Mouse (Mus musculus): ENCODE data around the gene Ecsit. TPM values are rescaled to one million over a fixed set of nuclear protein-coding genes. Genes with fewer than 3 reads are reported as not detected.
"Not testable (repeated sequence)": the region's sequence is repeated elsewhere in the genome, so short reads cannot be mapped to it uniquely, and the experiment has no call there.

The Ecsit gene
- polyA plus RNA-seq, 1 experiment from 2014 or later, result 22.2 TPM

- not testable (repeated sequence) for H3K27ac ChIP-seq (ENCODE audit: low read length); H3K27me3 ChIP-seq (ENCODE audit: control insufficient read depth, insufficient read depth, low read depth, low read length); H3K36me3 ChIP-seq (ENCODE audit: control insufficient read depth, insufficient read depth); H3K9ac ChIP-seq (ENCODE audit: low read depth, low read length); H3K4me1 ChIP-seq (ENCODE audit: control insufficient read depth, low read depth, low read length); H3K9me3 ChIP-seq (replicated peaks; ENCODE audit: control insufficient read depth, low read length); H3K4me2 ChIP-seq (ENCODE audit: low read depth, low read length); ATAC-seq (ENCODE audit: low read depth); H3K4me3 ChIP-seq (ENCODE audit: low read depth, low read length)
- WGBS (ENCODE audit: insufficient replicate concordance), result 66% methylated on average over 5 of the region's 5 CpGs
Observed at GRCm38 (mm10) chr9:22075778-22076177, 9.5 kb downstream of the Ecsit start.

- Histone ChIP-seq H3K27ac (ENCODE audit: low read length) (no peak overlapping the region), H3K4me2 (ENCODE audit: low read depth, low read length) (no peak overlapping the region), H3K4me1 (ENCODE audit: control insufficient read depth, low read depth, low read length) (peaks cover 9% of the 10 kb centered on the region), H3K27me3 (ENCODE audit: control insufficient read depth, insufficient read depth, low read depth, low read length) (no peaks in the 10 kb centered on the region), H3K9me3 (replicated peaks; ENCODE audit: control insufficient read depth, low read length) (no peaks in the 10 kb centered on the region), H3K36me3 (ENCODE audit: control insufficient read depth, insufficient read depth) (no peaks in the 10 kb centered on the region; the same call in 1 of the 2 replicates), H3K4me3 (ENCODE audit: low read depth, low read length) (no peak overlapping the region), H3K9ac (ENCODE audit: low read depth, low read length) (no peak overlapping the region)
- no peak for ATAC-seq (ENCODE audit: low read depth)
- 85% methylated on average over 4 of the region's 4 CpGs for WGBS (ENCODE audit: insufficient replicate concordance)
Observed at GRCm38 (mm10) chr9:22072276-22072675, 13.0 kb downstream of the Ecsit start.

- H3K27me3 ChIP-seq (ENCODE audit: control insufficient read depth, insufficient read depth, low read depth, low read length), result no peaks in the 10 kb centered on the region
- no peaks in the 10 kb centered on the region; the same call in 1 of the 2 replicates for H3K36me3 ChIP-seq (ENCODE audit: control insufficient read depth, insufficient read depth)
- under 1% methylated on average over 72 of the region's 87 CpGs for WGBS (ENCODE audit: insufficient replicate concordance)
- peak within 1 kb of the TSS; percentile 89 for H3K4me3 ChIP-seq (ENCODE audit: low read depth, low read length)
- ATAC-seq (ENCODE audit: low read depth), result peak; percentile 93
- H3K9ac ChIP-seq (ENCODE audit: low read depth, low read length), result peak within 1 kb of the TSS; percentile 91
- H3K9me3 ChIP-seq (replicated peaks; ENCODE audit: control insufficient read depth, low read length), result no peaks in the 10 kb centered on the region
- peak within 1 kb of the TSS; percentile 95 for H3K27ac ChIP-seq (ENCODE audit: low read length)
- H3K4me2 ChIP-seq (ENCODE audit: low read depth, low read length), result peak within 1 kb of the TSS; percentile 75
- peaks cover 12% of the 10 kb centered on the region for H3K4me1 ChIP-seq (ENCODE audit: control insufficient read depth, low read depth, low read length)
Observed at GRCm38 (mm10) chr9:22070791-22071573, 14.3 kb downstream of the Ecsit start, which contains the start of the genes Gm49318 and Zfp653. TSS of gene Gm49318 (minus strand) at chr9:22071259. TSS of gene Zfp653 (minus strand) at chr9:22071376.

- WGBS (ENCODE audit: insufficient replicate concordance), result 57% methylated on average over 4 of the region's 4 CpGs
- Histone ChIP-seq H3K9ac (ENCODE audit: low read depth, low read length) (peak overlapping the region; percentile 91), H3K27me3 (ENCODE audit: control insufficient read depth, insufficient read depth, low read depth, low read length) (no peaks in the 10 kb centered on the region), H3K4me2 (ENCODE audit: low read depth, low read length) (peak overlapping the region; percentile 75), H3K4me3 (ENCODE audit: low read depth, low read length) (peak overlapping the region; percentile 89), H3K36me3 (ENCODE audit: control insufficient read depth, insufficient read depth) (peaks cover 2% of the 10 kb centered on the region; the same call in 1 of the 2 replicates), H3K27ac (ENCODE audit: low read length) (peak overlapping the region; percentile 95), H3K9me3 (replicated peaks; ENCODE audit: control insufficient read depth, low read length) (no peaks in the 10 kb centered on the region), H3K4me1 (ENCODE audit: control insufficient read depth, low read depth, low read length) (peaks cover 14% of the 10 kb centered on the region)
- ATAC-seq (ENCODE audit: low read depth), result no peak
Observed at GRCm38 (mm10) chr9:22069881-22070553, 15.2 kb downstream of the Ecsit start.

GRCm38 (mm10) chr9:22067195-22067594 lies 18.0 kb downstream of the Ecsit start:
- Histone ChIP-seq H3K4me3 (ENCODE audit: low read depth, low read length) (no peak overlapping the region), H3K36me3 (ENCODE audit: control insufficient read depth, insufficient read depth) (peaks cover 5% of the 10 kb centered on the region; the same call in 1 of the 2 replicates), H3K4me1 (ENCODE audit: control insufficient read depth, low read depth, low read length) (peaks cover 14% of the 10 kb centered on the region), H3K27me3 (ENCODE audit: control insufficient read depth, insufficient read depth, low read depth, low read length) (no peaks in the 10 kb centered on the region), H3K9ac (ENCODE audit: low read depth, low read length) (no peak overlapping the region), H3K9me3 (replicated peaks; ENCODE audit: control insufficient read depth, low read length) (no peaks in the 10 kb centered on the region), H3K4me2 (ENCODE audit: low read depth, low read length) (no peak overlapping the region), H3K27ac (ENCODE audit: low read length) (no peak overlapping the region)
- 80% methylated on average over 5 of the region's 5 CpGs for WGBS (ENCODE audit: insufficient replicate concordance)
- ATAC-seq (ENCODE audit: low read depth), result no peak

GRCm38 (mm10) chr9:22066433-22066832 lies 18.8 kb downstream of the Ecsit start:
- WGBS (ENCODE audit: insufficient replicate concordance), result 58% methylated on average over 3 of the region's 3 CpGs
- no peak for ATAC-seq (ENCODE audit: low read depth)
- Histone ChIP-seq H3K4me2 (ENCODE audit: low read depth, low read length) (no peak overlapping the region), H3K4me1 (ENCODE audit: control insufficient read depth, low read depth, low read length) (peaks cover 8% of the 10 kb centered on the region), H3K36me3 (ENCODE audit: control insufficient read depth, insufficient read depth) (peaks cover 5% of the 10 kb centered on the region; the same call in 1 of the 2 replicates), H3K9ac (ENCODE audit: low read depth, low read length) (no peak overlapping the region), H3K27ac (ENCODE audit: low read length) (no peak overlapping the region), H3K9me3 (replicated peaks; ENCODE audit: control insufficient read depth, low read length) (no peaks in the 10 kb centered on the region), H3K27me3 (ENCODE audit: control insufficient read depth, insufficient read depth, low read depth, low read length) (no peaks in the 10 kb centered on the region), H3K4me3 (ENCODE audit: low read depth, low read length) (no peak overlapping the region)

- Histone ChIP-seq H3K27me3 (ENCODE audit: control insufficient read depth, insufficient read depth, low read depth, low read length) (no peaks in the 10 kb centered on the region), H3K4me2 (ENCODE audit: low read depth, low read length) (no peak overlapping the region; the same call in 1 of the 2 replicates), H3K9me3 (replicated peaks; ENCODE audit: control insufficient read depth, low read length) (no peaks in the 10 kb centered on the region), H3K4me1 (ENCODE audit: control insufficient read depth, low read depth, low read length) (peaks cover 7% of the 10 kb centered on the region), H3K36me3 (ENCODE audit: control insufficient read depth, insufficient read depth) (peaks cover 5% of the 10 kb centered on the region; the same call in 1 of the 2 replicates), H3K4me3 (ENCODE audit: low read depth, low read length) (peak overlapping the region; percentile 26; the same call in 1 of the 2 replicates), H3K27ac (ENCODE audit: low read length) (peak overlapping the region; percentile 68), H3K9ac (ENCODE audit: low read depth, low read length) (no peak overlapping the region)
- peak; percentile 60 for ATAC-seq (ENCODE audit: low read depth)
- 83% methylated on average over 11 of the region's 11 CpGs for WGBS (ENCODE audit: insufficient replicate concordance)
Observed at GRCm38 (mm10) chr9:22065642-22066041, 19.6 kb downstream of the Ecsit start.

GRCm38 (mm10) chr9:22064341-22064740 lies 20.9 kb downstream of the Ecsit start:
- no peak overlapping the region for H3K4me2 ChIP-seq (ENCODE audit: low read depth, low read length)
- peaks cover 10% of the 10 kb centered on the region for H3K36me3 ChIP-seq (ENCODE audit: control insufficient read depth, insufficient read depth)
- 75% methylated on average over 3 of the region's 3 CpGs for WGBS (ENCODE audit: insufficient replicate concordance)
- H3K27ac ChIP-seq (ENCODE audit: low read length), result no peak overlapping the region
- no peaks in the 10 kb centered on the region for H3K9me3 ChIP-seq (replicated peaks; ENCODE audit: control insufficient read depth, low read length)
- H3K27me3 ChIP-seq (ENCODE audit: control insufficient read depth, insufficient read depth, low read depth, low read length), result no peaks in the 10 kb centered on the region
- no peak overlapping the region for H3K9ac ChIP-seq (ENCODE audit: low read depth, low read length)
- peaks cover 4% of the 10 kb centered on the region; the same call in 1 of the 2 replicates for H3K4me1 ChIP-seq (ENCODE audit: control insufficient read depth, low read depth, low read length)
- no peak overlapping the region for H3K4me3 ChIP-seq (ENCODE audit: low read depth, low read length)
- ATAC-seq (ENCODE audit: low read depth), result no peak

- Histone ChIP-seq H3K27ac (ENCODE audit: low read length) (no peak overlapping the region), H3K27me3 (ENCODE audit: control insufficient read depth, insufficient read depth, low read depth, low read length) (no peaks in the 10 kb centered on the region), H3K4me3 (ENCODE audit: low read depth, low read length) (no peak overlapping the region), H3K4me1 (ENCODE audit: control insufficient read depth, low read depth, low read length) (peaks cover 4% of the 10 kb centered on the region), H3K9ac (ENCODE audit: low read depth, low read length) (no peak overlapping the region), H3K4me2 (ENCODE audit: low read depth, low read length) (no peak overlapping the region), H3K9me3 (replicated peaks; ENCODE audit: control insufficient read depth, low read length) (no peaks in the 10 kb centered on the region), H3K36me3 (ENCODE audit: control insufficient read depth, insufficient read depth) (peaks cover 20% of the 10 kb centered on the region)
- ATAC-seq (ENCODE audit: low read depth), result no peak
- WGBS (ENCODE audit: insufficient replicate concordance), result 66% methylated on average over 2 of the region's 2 CpGs
Observed at GRCm38 (mm10) chr9:22061339-22061738, 23.9 kb downstream of the Ecsit start.

Measured in liver, embryonic 16.5 days (tissue).